Mouse (Mus musculus): ENCODE results near the gene Rph3al.

Rph3al gene

DNA sequence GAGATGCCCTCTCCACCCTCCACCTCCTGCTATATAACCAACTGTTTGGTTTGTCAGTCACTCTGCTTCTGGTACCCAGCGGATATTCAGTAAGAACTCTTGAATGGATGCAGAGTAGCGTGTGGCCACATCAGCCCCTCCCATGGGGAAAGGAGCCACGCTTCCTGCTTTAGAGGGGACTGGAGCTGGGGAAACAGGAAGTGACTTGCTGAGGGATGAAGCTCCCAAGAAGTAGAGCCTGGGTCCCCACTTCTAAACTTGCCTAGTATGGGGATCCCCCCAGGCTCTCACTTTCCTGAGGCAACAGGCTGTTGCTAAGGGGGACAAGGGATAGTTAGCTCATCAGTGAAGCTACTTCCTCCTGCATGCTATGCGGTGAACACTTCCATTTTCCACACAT, 30.8 kb downstream of the Rph3al start:
- DNase-seq (ENCODE audit: inconsistent ontology term), result no peak

DNA sequence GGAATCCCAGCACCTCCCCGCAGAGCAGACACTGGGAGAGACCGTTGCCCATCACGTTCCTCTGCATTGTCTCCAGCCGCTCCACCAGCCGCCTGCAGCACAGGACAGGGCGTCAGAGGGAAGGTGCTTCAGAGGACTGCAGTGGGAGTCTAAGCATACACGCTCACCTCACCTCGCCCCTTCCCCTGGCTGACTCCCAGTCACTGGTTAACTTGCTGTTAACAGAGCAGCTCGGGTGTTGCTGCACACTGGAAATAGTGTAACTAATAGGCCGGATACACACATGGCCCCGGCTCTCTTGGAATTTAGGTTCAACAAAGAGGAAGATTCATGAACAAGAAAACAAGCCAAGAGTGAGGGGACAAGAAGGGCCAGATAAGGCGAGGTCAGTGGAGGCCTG, 31.7 kb downstream of the Rph3al start:
- DNase-seq (ENCODE audit: inconsistent ontology term), result no peak

DNA sequence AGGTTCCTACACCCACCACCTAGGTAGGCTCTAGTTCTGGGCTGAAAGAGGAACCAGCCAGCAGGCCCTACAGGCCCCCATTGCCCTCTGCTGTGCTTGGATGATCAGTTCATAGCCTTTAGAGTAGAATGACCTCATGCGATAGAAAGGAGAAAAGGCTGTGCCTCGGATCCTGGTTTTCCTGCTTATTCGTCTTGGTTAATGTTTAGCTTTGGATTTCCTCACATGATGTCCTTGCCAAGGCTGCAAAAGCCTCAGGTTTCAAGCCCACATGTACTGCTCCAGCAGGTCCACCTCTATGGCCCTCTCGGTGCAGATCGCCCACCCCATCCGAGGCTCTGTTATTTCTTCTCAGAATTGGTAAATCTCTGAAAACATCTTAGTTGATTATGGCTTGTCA, 33.2 kb downstream of the Rph3al start:
- DNase-seq (ENCODE audit: inconsistent ontology term), result no peak

DNA sequence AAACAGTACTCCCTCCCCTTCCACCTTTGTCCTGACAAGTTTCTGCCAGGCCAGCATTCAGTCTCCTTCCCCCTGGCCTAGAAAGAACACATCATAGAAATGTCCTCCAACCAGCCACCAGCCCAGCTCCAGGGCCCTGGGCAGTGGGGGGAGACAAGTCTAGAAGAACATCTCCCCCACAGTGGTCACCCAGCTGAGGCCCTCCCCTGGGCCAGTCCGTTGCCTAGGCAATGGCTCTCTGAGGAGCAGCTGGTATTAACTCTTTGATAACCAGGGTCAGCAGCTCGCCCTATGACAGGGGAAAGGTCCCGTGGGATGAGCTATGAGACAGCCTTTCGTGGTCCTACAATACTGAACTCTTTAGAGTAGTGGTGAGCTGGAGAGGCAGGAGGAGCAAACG, 33.7 kb downstream of the Rph3al start:
- no peak for DNase-seq (ENCODE audit: inconsistent ontology term)

DNA sequence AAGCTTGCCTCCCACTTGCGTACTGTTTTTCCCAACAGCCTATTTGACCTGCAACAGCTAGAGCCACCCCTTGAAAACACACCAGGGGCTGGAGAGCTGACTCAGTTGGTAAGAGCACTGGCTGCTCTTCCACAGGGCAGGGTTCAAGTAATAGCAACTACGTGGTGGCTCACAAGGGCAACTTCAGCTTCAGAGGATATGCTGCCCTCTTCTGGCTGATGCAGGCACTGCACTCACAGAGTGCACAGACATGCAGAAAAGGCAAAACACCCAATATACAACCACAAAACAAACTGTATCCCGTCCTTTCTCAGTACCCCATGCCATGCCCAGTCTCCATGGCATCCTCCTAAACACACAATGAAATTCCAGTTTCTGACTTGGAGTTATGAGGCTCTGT, 34.7 kb downstream of the Rph3al start:
- DNase-seq (ENCODE audit: inconsistent ontology term), result no peak

DNA sequence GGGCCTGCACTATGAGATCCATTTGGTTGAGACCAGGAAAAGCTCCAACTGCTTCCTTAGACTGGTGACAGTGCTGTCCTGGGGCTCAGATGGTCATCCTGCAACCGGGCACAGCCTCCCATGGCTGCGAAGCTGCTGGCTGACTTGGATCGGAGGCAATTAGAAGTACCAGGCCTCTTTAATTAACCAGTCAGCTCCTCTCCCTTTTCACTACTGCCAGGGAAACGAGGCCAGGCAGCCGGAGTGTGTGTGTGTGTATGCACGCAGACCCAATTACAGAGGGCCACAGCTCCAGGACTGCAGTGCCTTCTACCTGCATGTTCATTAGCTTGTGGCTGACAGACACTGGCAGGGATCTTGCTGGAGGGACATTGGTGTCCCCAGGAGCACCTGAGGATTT, 36.9 kb downstream of the Rph3al start:
- DNase-seq (ENCODE audit: inconsistent ontology term), result peak; percentile 45

DNA sequence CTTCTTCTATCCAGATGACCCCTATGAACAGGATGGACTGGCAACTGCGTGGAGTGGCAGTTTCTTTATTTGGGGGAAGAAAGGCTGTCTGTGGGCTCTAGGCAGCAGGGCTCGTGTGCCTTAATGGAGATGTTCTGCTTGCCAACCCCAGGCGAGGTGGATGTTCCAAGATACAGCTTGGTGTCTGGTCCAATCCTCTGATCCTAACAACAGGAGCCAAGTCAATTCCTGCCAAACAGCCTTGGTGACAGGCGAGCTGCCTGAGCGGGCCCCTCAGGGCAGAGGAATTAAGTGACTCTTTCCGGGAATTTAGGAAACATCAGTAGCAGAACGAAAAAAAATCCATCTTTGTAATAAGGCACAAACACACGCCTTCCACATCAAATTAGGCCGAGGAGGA, 38.6 kb downstream of the Rph3al start:
- no peak for DNase-seq (ENCODE audit: inconsistent ontology term)

DNA sequence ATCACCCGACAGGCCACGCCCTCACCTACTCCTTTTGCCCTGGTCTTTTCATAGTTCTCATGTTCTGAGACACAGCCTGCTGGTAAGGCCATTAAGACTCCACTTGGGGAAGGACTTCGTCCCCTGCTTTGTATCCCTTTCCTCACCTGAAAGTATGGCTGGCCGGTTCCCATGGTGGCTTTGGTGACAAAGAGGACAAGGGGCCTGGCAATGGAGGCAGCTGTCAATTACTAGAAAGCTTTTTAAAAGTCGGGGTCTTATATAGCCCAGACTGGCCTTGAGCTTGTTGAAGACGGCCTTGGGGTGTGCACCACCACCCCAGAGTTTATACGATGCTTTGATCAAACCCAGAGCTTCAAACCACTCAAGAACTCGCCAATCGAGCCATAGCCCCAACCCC, 39.7 kb downstream of the Rph3al start:
- no peak for DNase-seq (ENCODE audit: inconsistent ontology term)

DNA sequence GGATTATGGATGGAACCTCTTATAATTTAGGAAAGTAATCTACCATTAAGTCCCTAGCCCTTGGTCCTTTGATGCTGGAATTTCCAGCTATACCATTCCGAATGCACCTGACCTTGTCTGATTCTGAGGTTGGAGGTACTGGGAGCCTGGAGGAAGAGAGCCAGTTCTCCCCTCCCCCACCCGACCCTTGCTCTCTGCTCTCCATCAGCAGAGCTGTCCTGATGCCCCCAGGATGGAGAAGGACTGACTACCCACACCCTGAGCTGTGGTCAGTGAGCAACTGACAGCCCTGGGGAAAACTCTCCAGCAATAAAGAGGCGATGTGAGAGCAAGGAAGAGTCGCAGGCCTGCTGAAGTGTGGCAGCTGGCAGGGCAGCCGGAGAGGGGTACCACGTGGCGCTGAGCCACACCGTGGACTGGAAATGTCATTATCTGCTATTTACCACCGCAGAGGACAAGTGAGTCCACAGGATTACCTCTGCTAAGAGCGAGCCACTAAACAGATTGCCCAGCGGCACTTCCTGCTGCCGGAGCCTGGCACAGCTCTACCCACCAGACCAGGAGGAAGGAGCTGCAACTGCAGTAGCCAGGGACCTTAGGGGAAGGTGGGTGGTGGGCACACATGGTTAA, 43.3 kb downstream of the Rph3al start:
- DNase-seq (ENCODE audit: inconsistent ontology term), result no peak

DNA sequence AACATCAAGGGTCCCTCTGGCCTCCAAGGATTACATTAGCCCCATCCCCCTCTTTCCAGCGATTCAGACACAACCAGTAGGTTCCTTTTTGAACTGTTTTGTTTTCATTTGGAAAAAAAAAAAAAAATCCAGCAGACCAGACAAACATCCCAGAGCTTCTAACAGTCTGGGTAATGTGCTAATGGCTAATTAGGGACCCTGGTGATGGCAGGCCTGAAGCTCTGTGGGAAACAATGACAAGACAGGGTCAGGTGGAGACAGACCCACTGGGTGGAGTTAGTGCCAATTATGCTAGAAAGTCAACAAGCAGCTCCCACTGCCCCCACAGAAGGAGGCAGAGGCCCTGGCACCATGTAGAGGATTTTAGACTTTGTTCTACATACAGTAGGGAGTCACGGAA, 44.3 kb downstream of the Rph3al start:
- no peak for DNase-seq (ENCODE audit: inconsistent ontology term)

DNA sequence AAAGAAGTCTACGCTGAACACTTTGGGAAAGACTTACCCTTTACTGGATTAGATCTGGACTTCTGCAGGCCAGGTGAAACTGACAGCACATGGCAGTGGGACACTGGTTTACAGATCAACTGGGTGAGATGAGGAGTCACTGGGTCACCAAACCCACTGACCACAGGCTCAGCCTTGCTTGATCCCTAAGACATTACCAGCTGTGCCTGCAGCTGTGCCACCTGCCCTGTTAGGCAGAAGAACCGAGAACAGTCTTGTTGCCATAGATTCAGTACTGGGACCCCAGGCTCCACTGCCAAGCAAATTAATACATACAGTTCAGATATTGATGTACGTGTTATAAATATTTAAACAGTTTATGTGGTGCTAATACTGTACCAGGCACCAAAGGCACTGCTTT, 50.9 kb downstream of the Rph3al start:
- no peak for DNase-seq (ENCODE audit: inconsistent ontology term)

DNA sequence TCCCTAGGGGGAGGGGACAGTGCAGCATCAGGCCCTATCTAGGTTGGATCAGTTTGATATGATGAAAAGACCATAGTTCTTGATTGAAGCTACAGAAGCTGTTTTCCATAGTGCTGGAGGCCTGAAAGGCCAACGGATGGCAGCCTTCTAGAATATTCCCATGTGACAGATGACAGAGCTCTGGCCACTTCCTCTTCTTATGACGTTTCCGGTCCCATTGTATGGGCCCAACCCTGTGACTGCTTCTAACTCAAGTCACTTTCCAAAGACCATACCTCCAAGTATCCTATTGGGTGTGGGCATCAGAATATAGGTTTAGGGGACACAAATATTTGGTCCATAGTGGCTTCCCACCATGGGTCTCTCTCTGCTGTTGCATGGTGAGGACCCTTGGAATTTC, 57.0 kb downstream of the Rph3al start:
- DNase-seq (ENCODE audit: inconsistent ontology term), result no peak

DNA sequence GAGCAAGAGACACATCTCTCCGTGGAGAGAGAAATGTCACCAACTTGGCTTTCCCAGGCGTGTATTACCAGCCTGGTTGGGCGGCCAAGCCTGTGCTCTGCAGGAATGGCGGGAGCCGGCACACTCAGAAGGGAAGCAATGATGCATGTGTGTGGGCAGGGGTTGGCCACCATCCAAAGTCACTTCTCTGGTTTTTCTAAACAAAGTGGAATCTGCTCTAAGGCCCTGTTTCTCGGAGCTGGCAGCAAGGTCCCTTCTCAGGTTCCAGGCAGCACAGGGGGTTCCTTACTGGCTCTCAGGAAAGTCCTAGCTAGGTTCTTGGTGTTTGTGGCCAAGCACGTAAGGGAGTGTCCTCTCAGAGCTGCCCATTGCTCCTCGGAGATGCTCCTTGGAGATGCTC, 58.2 kb downstream of the Rph3al start:
- DNase-seq (ENCODE audit: inconsistent ontology term), result peak; percentile 87

DNA sequence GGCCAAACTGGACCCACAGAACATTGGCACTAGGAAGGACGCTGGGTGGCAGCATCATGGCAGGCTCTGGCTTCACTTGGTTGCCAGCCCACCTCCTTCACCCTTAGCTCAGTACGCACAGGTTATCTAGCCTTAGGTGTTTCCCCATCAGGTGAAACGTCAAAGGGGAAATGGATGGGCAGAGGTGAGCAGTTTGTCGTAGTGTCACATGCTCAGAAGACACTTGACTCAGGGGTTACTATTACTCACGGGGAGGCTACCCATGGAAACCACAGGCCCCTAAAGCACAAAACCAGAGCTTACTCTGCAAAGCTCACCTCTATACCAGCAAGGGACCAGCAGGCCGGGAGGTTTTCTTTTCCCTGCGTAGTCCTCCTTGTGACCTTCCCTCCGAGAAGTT, 59.8 kb downstream of the Rph3al start:
- DNase-seq (ENCODE audit: inconsistent ontology term), result no peak

DNA sequence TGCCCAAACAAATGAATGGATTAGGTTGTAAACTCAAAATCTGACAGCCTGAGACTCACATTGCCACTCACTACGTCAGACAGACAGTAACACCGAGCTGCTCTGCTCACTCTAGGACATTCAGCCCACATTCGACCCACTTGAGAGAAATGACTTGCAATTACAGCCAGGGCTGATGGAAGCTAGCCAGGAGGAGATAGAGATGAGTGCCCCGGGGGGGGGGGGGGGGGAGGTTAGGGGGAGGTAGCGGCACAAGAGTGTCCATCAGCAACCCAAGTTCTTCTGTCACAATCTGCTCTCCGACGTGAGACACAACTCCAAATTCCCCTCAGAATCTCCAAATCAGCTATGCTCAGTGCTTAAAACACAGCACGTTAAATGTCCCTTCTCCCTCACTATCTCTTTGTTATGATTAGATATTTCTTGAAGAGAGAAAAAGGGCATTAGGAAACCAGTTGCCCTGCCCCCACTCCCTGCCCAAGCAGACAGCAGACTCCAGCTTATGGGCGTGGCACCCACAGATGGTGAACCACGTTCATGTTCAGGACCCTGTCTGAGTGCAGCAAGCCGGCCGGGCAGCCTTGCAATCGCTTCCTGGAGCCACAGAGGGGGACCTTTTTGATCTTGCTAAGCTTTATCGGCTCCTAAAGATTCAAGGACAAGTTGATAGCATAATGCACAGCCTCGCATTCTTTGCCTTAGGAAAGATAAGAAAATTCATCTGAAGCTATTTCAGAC, 62.0 kb downstream of the Rph3al start:
- no peak for DNase-seq (ENCODE audit: inconsistent ontology term)

DNA sequence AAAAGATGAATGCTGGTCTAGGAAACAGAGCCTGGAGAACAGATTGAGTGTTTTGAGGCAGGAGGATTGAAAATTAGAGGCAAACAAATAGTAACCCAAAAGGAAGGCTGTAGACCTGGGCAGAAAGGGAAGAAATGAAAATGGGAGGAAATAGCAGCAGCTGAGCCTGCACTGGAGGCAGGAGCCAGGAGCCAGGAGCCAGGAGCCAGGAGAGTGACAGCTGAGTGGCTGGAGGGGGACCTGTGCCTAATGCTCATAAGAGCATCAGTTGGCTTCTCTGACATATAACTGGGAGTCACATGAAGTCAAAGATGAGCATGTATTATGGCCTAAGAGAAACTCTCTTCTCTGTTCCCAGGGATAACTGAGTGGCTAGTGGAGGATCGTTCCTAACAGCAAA, 66.5 kb downstream of the Rph3al start:
- DNase-seq (ENCODE audit: inconsistent ontology term), result no peak

DNA sequence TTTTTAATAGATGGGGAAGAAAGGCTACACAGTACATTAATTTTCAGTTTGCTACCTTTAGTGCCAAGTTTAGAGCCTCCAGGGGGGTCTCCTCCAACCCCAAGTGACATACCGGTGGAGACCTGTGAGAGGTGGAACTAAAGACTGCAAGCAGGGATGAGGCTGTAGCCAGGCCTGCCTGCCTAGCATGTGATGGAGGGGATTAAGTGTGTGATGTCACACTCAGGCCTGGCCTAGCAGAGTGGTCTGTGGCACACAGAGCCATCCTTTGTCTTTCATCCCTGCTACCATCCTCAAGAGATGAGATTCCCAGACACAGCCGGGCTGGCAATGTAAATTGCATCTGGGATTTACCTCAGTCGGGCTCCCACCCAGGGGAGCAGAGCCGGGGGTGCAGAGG, 67.3 kb downstream of the Rph3al start:
- DNase-seq (ENCODE audit: inconsistent ontology term), result no peak

DNA sequence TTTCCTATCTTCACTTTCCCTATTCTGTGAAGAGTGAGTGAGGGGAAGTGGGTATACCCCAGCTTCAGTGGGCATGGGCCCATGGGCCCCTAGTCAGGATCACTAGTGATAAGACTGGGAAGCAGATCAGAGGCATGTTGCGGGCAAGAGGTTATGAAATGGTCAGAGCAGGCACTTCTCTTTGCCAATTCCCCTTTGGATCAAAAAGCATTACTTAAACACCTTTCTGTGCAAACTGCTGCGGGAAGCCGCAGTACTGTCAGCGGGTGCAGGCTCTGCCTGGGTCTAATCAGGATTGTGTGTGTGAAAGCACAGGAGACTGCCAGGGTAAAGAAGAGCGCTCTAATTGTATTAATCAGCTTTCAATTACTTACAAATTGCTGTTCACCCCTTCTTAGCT, 67.8 kb downstream of the Rph3al start:
- no peak for DNase-seq (ENCODE audit: inconsistent ontology term)

DNA sequence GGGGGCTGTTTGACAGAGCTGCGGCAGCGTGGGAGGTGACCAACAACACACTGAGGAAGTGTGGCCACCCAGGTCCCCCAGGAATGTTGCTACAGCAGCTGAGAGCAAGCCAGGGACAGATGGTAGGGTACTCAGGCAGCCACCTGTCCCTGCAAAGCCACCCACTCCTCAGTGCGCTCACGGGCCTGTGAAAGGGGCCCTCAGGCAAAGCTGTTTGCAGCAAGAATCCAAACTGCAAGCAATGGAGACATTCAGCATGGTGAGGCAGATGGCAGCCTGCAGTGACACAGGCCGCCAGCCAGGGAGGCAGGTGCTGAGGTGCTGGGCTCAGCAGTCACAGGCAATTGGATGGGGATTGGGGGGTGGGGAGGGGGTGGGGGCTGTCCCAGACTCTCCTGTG, 68.3 kb downstream of the Rph3al start:
- no peak for DNase-seq (ENCODE audit: inconsistent ontology term)

DNA sequence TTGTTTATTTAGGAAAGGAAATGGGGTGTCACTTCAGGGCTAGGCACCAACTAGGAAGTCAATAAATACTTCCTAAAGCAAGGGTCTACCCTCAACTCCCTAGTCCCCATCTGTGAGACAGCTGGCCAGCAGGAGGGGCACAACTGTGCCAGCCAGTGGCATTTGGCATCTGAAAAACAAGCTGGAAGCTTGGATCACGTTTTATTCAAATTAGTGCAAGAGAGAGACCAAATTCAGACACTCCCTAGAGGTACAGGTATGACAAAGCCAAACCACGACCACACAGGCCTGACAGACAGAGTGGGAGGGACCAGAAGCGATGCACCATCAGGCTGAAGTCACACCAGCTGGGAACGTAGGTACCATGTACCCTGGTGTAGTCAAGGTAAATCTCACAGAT, 71.4 kb downstream of the Rph3al start:
- no peak for DNase-seq (ENCODE audit: inconsistent ontology term)

DNA sequence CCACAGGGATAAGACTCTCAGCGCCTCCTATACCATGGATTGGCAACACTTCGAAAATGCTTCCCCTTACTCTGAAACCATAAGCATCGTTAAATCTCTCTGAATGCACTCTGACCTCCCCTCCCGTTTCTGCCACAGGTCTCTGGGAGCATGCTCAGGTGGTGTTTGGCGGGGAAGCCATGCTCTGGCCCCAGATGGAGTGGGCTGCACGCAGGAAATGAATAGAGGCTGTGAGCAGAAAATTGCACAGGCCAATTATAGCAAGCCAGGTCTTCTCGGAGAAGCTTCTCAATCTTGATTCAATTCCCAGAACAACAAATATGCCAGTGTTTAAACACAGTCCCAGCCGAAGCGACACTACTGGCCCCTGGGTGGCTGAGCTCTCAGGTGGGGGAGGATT, 72.4 kb downstream of the Rph3al start:
- no peak for DNase-seq (ENCODE audit: inconsistent ontology term)

DNA sequence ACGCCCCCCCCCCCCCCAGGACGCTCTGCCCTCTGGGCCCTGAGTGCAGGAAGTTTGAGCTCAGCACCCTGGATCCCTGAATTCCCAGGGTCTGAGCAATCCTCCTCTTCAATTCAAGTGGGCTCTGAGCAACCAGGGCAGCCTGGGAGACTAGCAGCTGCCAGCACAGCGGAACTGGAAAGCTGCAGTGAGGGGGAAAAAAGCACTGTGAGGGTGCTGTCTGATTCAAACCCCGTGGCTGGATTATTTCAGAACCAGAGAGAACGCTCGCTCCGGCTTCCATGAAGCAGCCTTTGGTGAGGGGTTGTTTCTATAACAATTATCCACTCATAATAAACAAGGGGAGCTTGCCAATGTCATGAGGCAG, 73.0 kb downstream of the Rph3al start:
- DNase-seq (ENCODE audit: inconsistent ontology term), result peak; percentile 35

DNA sequence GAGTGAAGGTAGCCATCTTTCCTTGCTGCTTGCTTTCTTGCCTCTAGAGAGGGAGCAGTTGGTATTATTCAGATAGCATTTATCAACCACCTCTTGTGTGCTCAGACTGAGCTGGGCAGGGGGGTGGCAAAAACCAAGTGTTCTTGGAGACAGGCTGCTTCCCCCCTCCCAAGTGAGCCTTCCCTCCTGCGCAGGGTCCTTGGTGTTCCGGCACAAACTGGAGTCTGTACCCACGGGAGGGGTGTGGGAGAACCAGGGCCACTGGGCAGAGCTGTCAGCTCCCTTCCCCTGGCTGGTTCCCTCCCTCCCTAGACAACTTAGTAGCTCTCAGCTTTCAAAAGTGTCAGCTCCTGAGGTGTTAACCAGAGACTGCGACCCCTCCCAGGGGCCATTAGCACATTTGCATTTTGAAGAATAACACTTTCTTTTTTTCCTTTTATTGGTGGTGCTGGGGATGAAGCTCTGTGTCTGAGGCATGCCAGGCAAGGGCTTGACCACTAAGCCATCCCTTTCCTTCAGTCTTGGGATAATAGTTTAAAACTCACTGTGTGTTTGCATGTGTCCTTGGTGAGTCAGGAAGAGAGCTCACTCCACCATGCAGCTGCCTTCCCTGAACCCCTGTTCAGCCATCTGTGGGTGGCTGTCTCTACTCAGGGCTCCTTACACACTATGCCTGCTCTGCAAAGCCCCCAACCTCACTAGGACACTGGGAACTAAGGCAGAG, 73.5 kb downstream of the Rph3al start:
- DNase-seq (ENCODE audit: inconsistent ontology term), result peak; percentile 19
